Mouse (Mus musculus): ENCODE results near the gene Ldhb. TPM values are rescaled to one million over a fixed set of nuclear protein-coding genes. Genes with fewer than 3 reads are reported as not detected.

The Ldhb gene
- polyA plus RNA-seq, 1 experiment from 2014 or later = 151 TPM

- Histone ChIP-seq H3K27ac (replicated peaks) (no peak overlapping the region), H3K27me3 (ENCODE audit: control insufficient read depth, insufficient read depth, low read length) (no peaks in the 10 kb centered on the region), H3K4me2 (replicated peaks; ENCODE audit: low read depth) (no peak overlapping the region), H3K4me1 (replicated peaks; ENCODE audit: control insufficient read depth, insufficient read depth) (0 out of 2 replicates have a peak, but pooled peaks cover 2% of the 10 kb centered on the region), H3K9ac (ENCODE audit: low read length) (no peak overlapping the region), H3K9me3 (ENCODE audit: control insufficient read depth, low read length) (no peaks in the 10 kb centered on the region), H3K36me3 (ENCODE audit: control insufficient read depth, insufficient read depth, low read length) (no peaks in the 10 kb centered on the region), H3K4me3 (ENCODE audit: low read depth, low read length) (no peak overlapping the region)
- DNase-seq (ENCODE audit: low spot score) = no peak
- no peak for TF ChIP-seq CTCF (IDR thresholded peaks at IDR 0.05; ENCODE audit: low read depth)
- TF ChIP-seq EP300 (optimal IDR thresholded peaks at IDR 0.05) = no peak
- 82% methylated on average over 2 of the region's 2 CpGs for WGBS
- ATAC-seq (ENCODE audit: low FRiP score, low TSS enrichment) = no peak
Measured at GRCm38 (mm10) chr6:142453311-142453710, 54.4 kb downstream of the Ldhb start.

- no peaks in the 10 kb centered on the region for H3K9me3 ChIP-seq (ENCODE audit: control insufficient read depth, low read length)
- H3K27me3 ChIP-seq (ENCODE audit: control insufficient read depth, insufficient read depth, low read length) = no peaks in the 10 kb centered on the region
- no peaks in the 10 kb centered on the region for H3K4me1 ChIP-seq (replicated peaks; ENCODE audit: control insufficient read depth, insufficient read depth)
- WGBS = 65% methylated on average over 12 of the region's 12 CpGs
- TF ChIP-seq CTCF (IDR thresholded peaks at IDR 0.05; ENCODE audit: low read depth) = no peak
- no peak for TF ChIP-seq EP300 (optimal IDR thresholded peaks at IDR 0.05)
- no peak overlapping the region for H3K9ac ChIP-seq (ENCODE audit: low read length)
- no peak overlapping the region for H3K27ac ChIP-seq (replicated peaks)
- H3K4me3 ChIP-seq (ENCODE audit: low read depth, low read length) = no peak overlapping the region
- DNase-seq (ENCODE audit: low spot score) = no peak
- H3K36me3 ChIP-seq (ENCODE audit: control insufficient read depth, insufficient read depth, low read length) = no peaks in the 10 kb centered on the region
- no peak overlapping the region for H3K4me2 ChIP-seq (replicated peaks; ENCODE audit: low read depth)
- ATAC-seq (ENCODE audit: low FRiP score, low TSS enrichment) = no peak
Measured at GRCm38 (mm10) chr6:142451381-142451780, 56.4 kb downstream of the Ldhb start.

Other genes starting within 250 kb of the Ldhb start
- 0.87 and 1.7 TPM in 2 replicates for gene Iapp, start 209.5 kb downstream of the Ldhb start, polyA plus RNA-seq (2015; fragmentation: Nextera tagmentation; extraction: Ambion mirVana)
- gene Slco1a5, start 185.0 kb downstream of the Ldhb start, polyA plus RNA-seq (2015; fragmentation: Nextera tagmentation; extraction: Ambion mirVana) = 1.4 and 1.6 TPM in 2 replicates
- gene Pyroxd1, start 162.3 kb downstream of the Ldhb start, polyA plus RNA-seq (2015; fragmentation: Nextera tagmentation; extraction: Ambion mirVana) = 24.5 and 24.7 TPM in 2 replicates
- 11.7 TPM in 2 replicates for gene Recql, start 120.9 kb downstream of the Ldhb start, polyA plus RNA-seq (2015; fragmentation: Nextera tagmentation; extraction: Ambion mirVana)
- gene Golt1b, start 120.7 kb downstream of the Ldhb start, polyA plus RNA-seq (2015; fragmentation: Nextera tagmentation; extraction: Ambion mirVana) = 62.2 and 68.5 TPM in 2 replicates
- 0.49 and 0.64 TPM in 2 replicates for gene Spx, start 94.5 kb downstream of the Ldhb start, polyA plus RNA-seq (2015; fragmentation: Nextera tagmentation; extraction: Ambion mirVana)
- 0.07 and 0.58 TPM in 2 replicates for gene Gys2, start 34.8 kb downstream of the Ldhb start, polyA plus RNA-seq (2015; fragmentation: Nextera tagmentation; extraction: Ambion mirVana)
- 44.6 and 45.4 TPM in 2 replicates for gene Kcnj8, start 63.7 kb upstream of the Ldhb start, polyA plus RNA-seq (2015; fragmentation: Nextera tagmentation; extraction: Ambion mirVana)
- gene Abcc9, start 194.4 kb upstream of the Ldhb start, polyA plus RNA-seq (2015; fragmentation: Nextera tagmentation; extraction: Ambion mirVana) = 4.6 and 5.8 TPM in 2 replicates
- 79.5 and 80.7 TPM in 2 replicates for gene Cmas, start 248.7 kb upstream of the Ldhb start, polyA plus RNA-seq (2015; fragmentation: Nextera tagmentation; extraction: Ambion mirVana)